Mouse (Mus musculus): ENCODE measurements around the gene Crhr2.

GRCm38 (mm10) chr6:55179560-55179959 lies 46.7 kb upstream of the Crhr2 start:
- no peak for TF ChIP-seq IRF4 (IDR thresholded peaks at IDR 0.05; ENCODE audit: low read depth, low read length)
- no peak for TF ChIP-seq EP300 (IDR thresholded peaks at IDR 0.05; ENCODE audit: low read length)
- no peak for TF ChIP-seq KAT2A (IDR thresholded peaks at IDR 0.05; ENCODE audit: insufficient replicate concordance, low read length)

Measured in CH12.LX (cell line).